Mouse (Mus musculus) limb, embryonic 10.5 days (tissue): Measurements from ENCODE around the gene Hoxd3. TPM values are rescaled to one million over a fixed set of nuclear protein-coding genes. Genes with fewer than 3 reads are reported as not detected.

ENCODE experiments used
- DNase-seq: peaks from one replicate; pipeline ENCODE4 v3.0.0-alpha.2; 2017; ENCODE audit warnings: low spot score
- H3K27ac ChIP-seq: fragments of 300-500 bp; sonication (generic); 2 replicates; pipeline ENCODE4 v1.5.1; 2016; ENCODE audit warnings: mild to moderate bottlenecking
- H3K27me3 ChIP-seq: fragments of 300-500 bp; sonication (generic); 2 replicates; pipeline ENCODE4 v1.6.1; 2016; ENCODE audit warnings: low read depth, mild to moderate bottlenecking; ENCODE audit not compliant: poor library complexity, severe bottlenecking
- H3K36me3 ChIP-seq: fragments of 300-500 bp; sonication (generic); 2 replicates; pipeline ENCODE4 v1.6.1; 2016; ENCODE audit warnings: mild to moderate bottlenecking, moderate library complexity
- H3K4me1 ChIP-seq: fragments of 300-500 bp; sonication (generic); 2 replicates; pipeline ENCODE4 v1.6.1; 2016
- H3K4me3 ChIP-seq: fragments of 300-500 bp; sonication (generic); 2 replicates; pipeline ENCODE4 v1.5.1; 2016; ENCODE audit warnings: mild to moderate bottlenecking, moderate library complexity
- H3K9me3 ChIP-seq: fragments of 300-500 bp; sonication (generic); replicated peaks from 2 replicates; pipeline ENCODE4 v1.6.1; 2016; ENCODE audit warnings: mild to moderate bottlenecking
- WGBS: fragments of 180-500 bp; shearing (Covaris S2); methylation state at CpG from one replicate; pipeline ENCODE4 v1.1.7; 2016; 5-methylcytosine and 5-hydroxymethylcytosine counted together
- polyA plus RNA-seq: library from polyadenylated mRNA; unstranded; fragments of >200 nt; fragmentation: Nextera tagmentation; extraction: Ambion mirVana; gene quantifications from 2 replicates; pipeline ENCODE4 v1.2.1, GENCODE M21; 2016

Gene Hoxd3
- polyA plus RNA-seq, 1 experiment from 2014 or later: 1.4 TPM

DNA sequence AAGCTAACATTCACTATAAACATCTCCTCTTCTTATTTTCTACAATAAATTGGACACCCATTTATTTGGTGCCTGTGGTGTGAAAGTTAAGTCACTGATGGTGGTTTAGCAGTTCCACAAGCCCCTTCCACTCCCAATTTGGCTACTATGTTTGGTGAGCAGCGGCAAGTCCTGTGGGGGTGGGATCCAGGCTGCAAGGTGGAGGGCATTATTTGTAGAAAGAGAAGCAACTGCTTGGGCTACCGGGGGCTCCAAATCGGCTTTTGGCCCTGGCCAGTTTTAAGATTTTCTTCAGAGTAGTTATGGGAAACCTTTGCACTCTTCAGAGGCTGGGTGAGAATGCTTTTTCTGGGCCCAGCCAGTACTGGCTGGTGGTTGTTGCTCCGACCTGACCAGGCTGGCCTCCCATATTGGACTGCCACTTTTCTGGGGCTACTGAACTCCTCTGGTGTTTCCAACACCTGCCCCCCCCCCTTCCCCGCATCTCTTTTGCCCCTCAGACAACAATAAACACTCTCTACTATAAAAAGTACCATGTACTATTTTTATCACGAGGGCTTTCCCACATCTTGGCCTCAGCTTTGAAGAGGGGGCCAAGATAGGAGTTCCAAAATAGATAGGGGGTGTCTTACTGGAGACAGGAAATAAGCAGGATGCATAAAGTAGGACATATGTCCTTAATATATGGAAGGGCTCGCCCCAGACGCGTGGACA, 20.2 kb downstream of the Hoxd3 start:
- H3K9me3 ChIP-seq: no peaks in the 10 kb centered on the region
- DNase-seq: peak; percentile 42
- WGBS: 6% methylated on average over 9 of the region's 9 CpGs
- H3K27me3 ChIP-seq: peaks cover 89% of the 10 kb centered on the region
- H3K36me3 ChIP-seq: peaks cover 26% of the 10 kb centered on the region
- peak overlapping the region; percentile 47; the same call in 1 of the 2 replicates for H3K4me3 ChIP-seq
- H3K27ac ChIP-seq: peak overlapping the region; percentile 30; the same call in 1 of the 2 replicates
- H3K4me1 ChIP-seq: peaks cover 100% of the 10 kb centered on the region

GRCm38 (mm10) chr2:74732513-74733316, 21.0 kb downstream of the Hoxd3 start:
- peaks cover 89% of the 10 kb centered on the region for H3K27me3 ChIP-seq
- H3K4me3 ChIP-seq: peak overlapping the region; percentile 47
- no peaks in the 10 kb centered on the region for H3K9me3 ChIP-seq
- H3K27ac ChIP-seq: peak overlapping the region; percentile 72
- WGBS: 1% methylated on average over 52 of the region's 52 CpGs
- H3K4me1 ChIP-seq: peaks cover 100% of the 10 kb centered on the region
- peak; percentile 72 for DNase-seq
- H3K36me3 ChIP-seq: peaks cover 20% of the 10 kb centered on the region

- WGBS: under 1% methylated on average over 16 of the region's 16 CpGs
- H3K27me3 ChIP-seq: peaks cover 89% of the 10 kb centered on the region
- peaks cover 100% of the 10 kb centered on the region for H3K4me1 ChIP-seq
- H3K27ac ChIP-seq: peak overlapping the region; percentile 72
- H3K4me3 ChIP-seq: peak overlapping the region; percentile 47
- H3K36me3 ChIP-seq: peaks cover 14% of the 10 kb centered on the region
- H3K9me3 ChIP-seq: no peaks in the 10 kb centered on the region
- no peak for DNase-seq
These were observed 21.6 kb downstream of the Hoxd3 start for GRCm38 (mm10) chr2:74733317-74733661.

DNA sequence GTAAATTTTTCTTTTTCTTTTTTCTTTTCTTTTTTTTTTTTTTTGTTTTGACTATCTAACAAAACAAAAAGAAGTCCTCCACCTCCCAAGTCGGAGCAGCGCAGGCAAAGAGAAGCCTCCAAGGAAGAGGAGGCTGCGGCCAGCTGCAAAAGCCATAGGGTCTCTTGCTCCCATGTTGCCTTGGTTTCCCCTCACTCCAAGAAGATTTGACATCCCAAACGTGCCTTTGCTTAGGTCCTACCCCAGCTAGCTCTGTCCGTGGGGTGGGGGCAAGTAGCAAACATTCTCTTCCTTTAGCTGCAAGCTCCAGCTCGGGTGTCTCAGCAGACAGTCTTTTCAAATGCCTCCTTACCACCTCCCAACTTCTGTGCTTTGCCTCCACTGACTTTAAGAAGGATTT, 22.0 kb downstream of the Hoxd3 start:
- DNase-seq: peak; percentile 56
- no peak overlapping the region for H3K27ac ChIP-seq
- peaks cover 10% of the 10 kb centered on the region for H3K36me3 ChIP-seq
- WGBS: 5% methylated on average over 6 of the region's 6 CpGs
- peaks cover 100% of the 10 kb centered on the region for H3K4me1 ChIP-seq
- H3K9me3 ChIP-seq: no peaks in the 10 kb centered on the region
- H3K4me3 ChIP-seq: no peak overlapping the region
- H3K27me3 ChIP-seq: peaks cover 89% of the 10 kb centered on the region

DNA sequence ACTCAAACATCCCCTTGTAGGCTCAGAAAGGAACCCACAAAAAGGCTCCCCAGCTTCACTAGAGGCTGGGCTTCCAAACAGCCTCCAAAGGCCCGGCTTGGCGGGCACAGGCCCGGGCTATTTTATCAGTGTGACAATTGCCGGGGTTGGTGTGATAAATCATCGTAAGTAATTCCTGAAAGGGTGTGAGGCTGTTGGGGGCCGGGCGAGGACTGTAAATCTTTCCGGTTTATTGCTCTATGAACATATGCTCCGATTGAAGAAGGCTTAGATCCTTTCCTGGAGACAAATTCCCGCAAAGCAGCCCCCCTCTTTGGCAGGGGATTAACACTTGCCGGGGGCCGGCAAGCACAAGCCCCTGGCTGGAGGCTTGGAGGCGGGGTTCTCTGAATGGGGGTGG, 22.7 kb downstream of the Hoxd3 start:
- H3K27ac ChIP-seq: peak overlapping the region; percentile 80; the same call in 1 of the 2 replicates
- peaks cover 100% of the 10 kb centered on the region for H3K4me1 ChIP-seq
- no peaks in the 10 kb centered on the region for H3K9me3 ChIP-seq
- WGBS: 2% methylated on average over 13 of the region's 13 CpGs
- H3K36me3 ChIP-seq: peaks cover 6% of the 10 kb centered on the region; the same call in 1 of the 2 replicates
- DNase-seq: peak; percentile 68
- peak overlapping the region; percentile 48 for H3K4me3 ChIP-seq
- peaks cover 90% of the 10 kb centered on the region for H3K27me3 ChIP-seq

- Histone ChIP-seq H3K36me3 (peaks cover 6% of the 10 kb centered on the region; the same call in 1 of the 2 replicates), H3K4me1 (peaks cover 100% of the 10 kb centered on the region), H3K27ac (peak overlapping the region; percentile 80), H3K4me3 (peak overlapping the region; percentile 48), H3K9me3 (no peaks in the 10 kb centered on the region), H3K27me3 (peaks cover 92% of the 10 kb centered on the region)
- no peak for DNase-seq
- 4% methylated on average over 27 of the region's 27 CpGs for WGBS
These were observed 23.5 kb downstream of the Hoxd3 start for GRCm38 (mm10) chr2:74734996-74735811.

GRCm38 (mm10) chr2:74735851-74736687, 24.3 kb downstream of the Hoxd3 start:
- Histone ChIP-seq H3K4me1 (peaks cover 100% of the 10 kb centered on the region), H3K9me3 (no peaks in the 10 kb centered on the region), H3K36me3 (peaks cover 4% of the 10 kb centered on the region; the same call in 1 of the 2 replicates), H3K27ac (peak overlapping the region; percentile 80), H3K27me3 (peaks cover 92% of the 10 kb centered on the region), H3K4me3 (peak overlapping the region; percentile 48)
- WGBS: 1% methylated on average over 42 of the region's 42 CpGs
- peak; percentile 69 for DNase-seq

DNA sequence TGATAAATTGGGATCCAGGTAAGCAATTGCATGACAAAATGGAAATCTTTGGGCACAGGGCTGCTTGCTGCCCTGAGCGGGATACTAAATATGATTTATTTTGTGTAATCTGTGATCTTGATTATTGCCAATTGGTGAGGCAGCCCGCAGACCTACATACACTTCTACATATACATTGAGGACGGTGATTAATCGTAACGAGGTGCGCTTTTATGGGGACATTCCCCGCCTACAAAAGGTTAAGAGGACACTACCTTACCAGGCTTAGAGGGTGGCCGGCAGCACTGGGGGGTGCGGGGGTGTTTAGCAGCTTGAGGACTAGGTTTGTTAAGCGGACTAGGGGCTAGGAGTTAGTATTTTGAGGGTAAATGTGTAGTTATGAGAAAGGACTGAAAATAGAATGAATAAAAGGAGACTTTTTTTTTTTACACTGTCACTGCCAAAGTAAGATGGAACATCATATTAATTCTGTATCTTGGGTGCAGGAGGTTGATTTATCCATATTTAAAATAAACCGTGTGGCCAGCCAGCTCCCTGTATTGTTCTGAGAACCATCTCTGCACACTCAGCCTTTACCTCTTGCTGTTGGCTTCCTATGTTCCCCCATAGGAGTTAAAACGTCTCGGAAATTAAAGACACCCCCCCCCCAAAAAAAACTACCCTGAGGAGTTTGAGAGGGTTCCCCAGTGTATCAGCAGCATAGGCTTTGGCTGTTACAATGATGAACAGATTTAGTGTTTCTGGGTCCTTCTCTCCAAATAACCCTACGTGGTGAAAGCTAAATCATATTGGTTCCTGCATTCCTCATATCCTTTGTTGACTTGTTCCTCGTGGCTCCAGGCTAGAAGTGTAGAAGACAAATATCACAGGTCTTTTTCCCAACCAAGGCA, 25.2 kb downstream of the Hoxd3 start:
- Histone ChIP-seq H3K4me3 (peak overlapping the region; percentile 48), H3K4me1 (peaks cover 100% of the 10 kb centered on the region), H3K27ac (0 out of 2 replicates have a peak overlapping the region, but pooled peaks have one; percentile 80), H3K27me3 (peaks cover 93% of the 10 kb centered on the region), H3K36me3 (peaks cover under 1% of the 10 kb centered on the region; the same call in 1 of the 2 replicates), H3K9me3 (no peaks in the 10 kb centered on the region)
- WGBS: 7% methylated on average over 15 of the region's 15 CpGs
- DNase-seq: no peak

DNA sequence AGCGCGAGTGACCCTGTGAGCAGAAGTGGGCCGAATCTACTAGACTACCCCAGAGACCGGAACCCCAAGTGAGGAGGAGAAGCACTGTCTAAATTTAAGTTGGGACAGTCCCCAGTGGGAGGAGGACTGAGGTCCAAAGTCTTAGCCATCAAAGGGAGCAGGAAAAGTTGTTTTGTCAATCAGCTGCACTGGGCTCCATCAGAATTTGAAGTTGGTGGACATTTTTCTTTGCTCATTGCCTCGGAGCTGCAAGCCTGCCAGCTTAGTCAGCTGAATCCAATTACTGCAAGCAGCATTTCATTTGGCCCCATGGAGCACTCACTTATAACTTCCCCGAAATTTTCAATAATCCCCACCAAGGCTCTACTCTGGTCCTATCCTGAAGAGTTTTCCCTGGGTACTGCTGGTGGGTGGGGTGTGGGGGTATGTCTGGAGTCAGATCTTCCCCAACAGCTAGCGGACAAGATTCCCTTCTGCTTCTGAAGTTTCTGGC, 25.9 kb downstream of the Hoxd3 start:
- Histone ChIP-seq H3K4me1 (peaks cover 94% of the 10 kb centered on the region), H3K27me3 (peaks cover 94% of the 10 kb centered on the region), H3K4me3 (peak overlapping the region; percentile 15), H3K9me3 (no peaks in the 10 kb centered on the region), H3K36me3 (no peaks in the 10 kb centered on the region), H3K27ac (0 out of 2 replicates have a peak overlapping the region, but pooled peaks have one; percentile 27)
- 11% methylated on average over 7 of the region's 7 CpGs for WGBS
- peak; percentile 63 for DNase-seq

DNA sequence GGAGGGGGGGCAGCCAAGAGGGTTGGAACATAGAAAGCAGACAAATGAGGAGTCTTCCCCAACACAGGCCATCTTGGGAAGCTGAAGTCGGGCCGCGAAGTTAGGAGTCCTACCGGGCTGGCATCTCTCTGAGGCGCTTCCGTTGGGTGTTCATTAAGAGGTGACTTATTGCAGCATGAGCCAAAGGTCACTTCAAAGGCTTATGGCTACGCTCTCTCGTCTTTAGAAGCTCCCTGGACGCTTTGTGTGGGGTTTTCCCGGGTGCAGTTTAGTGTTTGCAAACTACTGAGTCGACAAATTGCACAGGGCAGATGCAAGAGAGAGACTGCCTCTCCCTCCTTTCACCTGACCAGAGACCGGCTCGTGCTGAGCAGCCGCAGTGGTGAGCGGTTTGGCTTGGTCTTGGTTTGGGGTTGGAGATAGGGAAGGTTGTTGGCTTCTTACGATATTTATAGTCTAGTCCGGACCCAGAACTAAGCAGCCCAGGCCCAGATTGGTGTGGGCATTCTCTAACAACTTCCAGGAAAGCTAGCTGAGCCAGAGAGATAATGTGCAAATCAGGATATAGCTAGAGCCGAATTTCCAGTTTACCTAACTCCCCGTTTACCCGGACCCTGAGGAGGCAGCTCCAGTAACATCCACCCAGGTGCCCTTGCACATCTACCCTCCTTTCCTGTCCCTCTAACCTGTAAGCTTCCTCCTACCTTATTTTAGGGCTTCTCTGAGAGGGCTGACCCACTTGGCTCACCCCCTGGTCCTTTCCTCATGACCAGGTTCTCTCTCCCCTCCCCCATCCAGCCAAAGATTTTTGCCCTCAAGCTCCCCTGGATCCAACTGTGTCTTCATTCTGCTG, 27.1 kb downstream of the Hoxd3 start:
- H3K4me1 ChIP-seq: peaks cover 81% of the 10 kb centered on the region

More for the DNA sequence above, 27.1 kb downstream of the Hoxd3 start:
- H3K9me3 ChIP-seq: no peaks in the 10 kb centered on the region
- H3K27me3 ChIP-seq: peaks cover 99% of the 10 kb centered on the region
- H3K27ac ChIP-seq: no peak overlapping the region; the same call in 1 of the 2 replicates
- H3K4me3 ChIP-seq: peak overlapping the region; percentile 2
- no peaks in the 10 kb centered on the region for H3K36me3 ChIP-seq
- DNase-seq: peak; percentile 65
- WGBS: under 1% methylated on average over 20 of the region's 20 CpGs
